Mouse (Mus musculus) embryonic facial prominence, embryonic 14.5 days (tissue): ENCODE measurements around the gene Zfp974. TPM values are rescaled to one million over a fixed set of nuclear protein-coding genes. Genes with fewer than 3 reads are reported as not detected.
"Not testable (repeated sequence)": the region's sequence is repeated elsewhere in the genome, so short reads cannot be mapped to it uniquely, and the experiment has no call there.

Experiments
- ATAC-seq: fragments of 200-750 bp; cut with Nextera tagmentation; 2 replicates; pipeline ENCODE4 v1.8.0; 2017; ENCODE audit warnings: low read depth, moderate number of reproducible peaks, moderate TSS enrichment
- DNase-seq: peaks from one replicate; pipeline ENCODE4 v3.0.0-alpha.2; 2015; ENCODE audit warnings: low spot score
- H3K27ac ChIP-seq: fragments of 300-500 bp; sonication (generic); replicated peaks from 2 replicates; pipeline ENCODE4 v1.5.1; 2014; ENCODE audit warnings: low read depth, mild to moderate bottlenecking, low read length, moderate library complexity
- H3K27me3 ChIP-seq: fragments of 300-500 bp; sonication (generic); replicated peaks from 2 replicates; pipeline ENCODE4 v1.6.1; 2014; ENCODE audit warnings: low read length; ENCODE audit not compliant: control insufficient read depth, insufficient read depth
- H3K36me3 ChIP-seq: fragments of 300-500 bp; sonication (generic); 2 replicates; pipeline ENCODE4 v1.6.1; 2014; ENCODE audit warnings: low read length, mixed read lengths; ENCODE audit not compliant: control insufficient read depth, insufficient read depth
- H3K4me1 ChIP-seq: fragments of 300-500 bp; sonication (generic); 2 replicates; pipeline ENCODE4 v1.6.1; 2014; ENCODE audit warnings: antibody characterized with exemption, low read length; ENCODE audit not compliant: control insufficient read depth, insufficient read depth
- H3K4me2 ChIP-seq: fragments of 300-500 bp; sonication (generic); 2 replicates; pipeline ENCODE4 v1.6.1; 2014; ENCODE audit warnings: low read depth, mild to moderate bottlenecking, low read length, moderate library complexity, mixed read lengths
- H3K4me3 ChIP-seq: fragments of 300-500 bp; sonication (generic); 2 replicates; pipeline ENCODE4 v1.5.1; 2014; ENCODE audit warnings: low read depth, mild to moderate bottlenecking, low read length
- H3K9ac ChIP-seq: fragments of 300-500 bp; sonication (generic); 2 replicates; pipeline ENCODE4 v1.6.1; 2014; ENCODE audit warnings: low read depth, mild to moderate bottlenecking, low read length, moderate library complexity, mixed read lengths
- H3K9me3 ChIP-seq: fragments of 300-500 bp; sonication (generic); 2 replicates; pipeline ENCODE4 v1.6.1; 2016; ENCODE audit warnings: low read length; ENCODE audit not compliant: control insufficient read depth
- WGBS: fragments of 180-500 bp; shearing (Covaris S2); extraction: QIAGEN DNeasy Blood & Tissue Kit; methylation state at CpG from one replicate; pipeline ENCODE4 v1.1.7; 2014; 5-methylcytosine and 5-hydroxymethylcytosine counted together
- polyA plus RNA-seq: library from polyadenylated mRNA; unstranded; fragments of >200 nt; fragmentation: Nextera tagmentation; extraction: Ambion mirVana; gene quantifications from 2 replicates; pipeline ENCODE4 v1.2.1, GENCODE M21; 2014

Gene Zfp974
- 8.0 and 8.3 TPM in 2 replicates for polyA plus RNA-seq

DNA sequence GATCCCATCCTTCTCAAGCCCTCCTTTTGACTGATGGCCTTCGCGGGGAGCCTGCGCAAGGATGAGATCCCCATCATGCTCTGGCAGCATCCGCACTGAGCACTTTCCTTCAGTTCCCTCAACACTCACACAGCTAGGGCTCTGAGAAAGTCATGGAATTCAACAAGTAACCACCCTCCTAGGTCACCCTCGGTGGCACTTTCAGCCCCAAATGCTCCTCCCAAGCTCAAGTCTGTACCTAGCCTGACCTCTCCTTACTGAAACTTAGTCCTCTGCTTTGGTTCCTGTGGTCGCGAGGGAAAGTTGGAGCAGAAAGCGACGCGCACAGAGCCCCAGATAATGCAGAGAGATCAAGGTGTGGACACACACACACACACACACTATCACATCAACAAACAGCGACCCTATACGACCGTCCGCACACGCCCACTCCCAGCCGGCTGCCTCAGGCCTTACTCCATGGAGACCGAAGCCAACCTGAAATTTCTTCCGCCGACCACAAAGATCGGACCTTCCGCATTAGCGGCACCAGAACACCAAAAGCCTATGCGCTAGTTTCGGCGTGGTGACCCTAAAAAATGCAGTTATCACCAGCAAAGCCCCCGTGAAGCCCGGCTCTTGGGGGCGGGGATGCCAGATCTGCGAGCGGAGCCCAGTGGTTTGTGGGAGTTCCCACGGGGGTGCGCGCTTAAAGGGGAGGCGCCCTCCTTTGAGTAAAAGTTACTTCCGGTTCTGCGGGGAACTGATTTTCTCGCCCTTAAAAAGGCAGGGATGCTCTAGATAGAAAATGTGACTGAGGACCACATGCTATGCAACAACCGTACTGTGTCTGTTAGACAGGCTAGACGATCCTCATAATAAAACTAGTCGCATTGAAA is at the start of gene Zfp974:
Zfp974 (minus strand) TSS at position 643 of the 878 bp plus-strand sequence.
- 5% methylated on average over 39 of the region's 40 CpGs for WGBS
- Histone ChIP-seq H3K27ac (no peak within 1 kb of the TSS; the same call in 1 of the 2 replicates), H3K9me3 (no peaks in the 10 kb centered on the region), H3K27me3 (no peaks in the 10 kb centered on the region), H3K4me3 (peak within 1 kb of the TSS; percentile 58), H3K4me1 (peaks cover 9% of the 10 kb centered on the region; the same call in 1 of the 2 replicates), H3K9ac (peak within 1 kb of the TSS; percentile 75), H3K36me3 (peaks cover 12% of the 10 kb centered on the region; the same call in 1 of the 2 replicates), H3K4me2 (peak within 1 kb of the TSS; percentile 83)
- DNase-seq (peak; percentile 88), ATAC-seq (peak; percentile 94)

DNA sequence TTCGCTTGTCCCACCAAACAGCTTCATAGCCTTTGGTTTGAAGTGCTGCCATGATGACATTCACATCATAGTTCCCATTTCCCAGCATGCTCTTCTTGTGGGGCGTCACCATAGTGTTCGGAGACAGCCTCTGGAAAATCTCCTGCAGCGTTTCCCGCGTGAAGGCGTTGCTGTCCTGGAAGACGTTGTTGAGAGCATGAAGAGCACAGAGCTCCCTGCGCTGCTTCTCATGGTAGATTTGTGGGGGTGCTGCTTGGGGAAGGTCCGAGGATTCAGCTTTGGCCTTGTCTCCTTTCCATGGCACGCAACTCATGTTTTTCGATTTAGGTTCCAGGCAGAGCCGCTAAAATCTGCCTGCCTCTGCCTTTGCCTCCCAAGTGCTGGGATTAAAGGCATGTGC is 20.2 kb upstream of the Zfp974 start:
- H3K27me3 ChIP-seq, H3K36me3 ChIP-seq, H3K9me3 ChIP-seq, H3K4me2 ChIP-seq, H3K4me3 ChIP-seq, DNase-seq, H3K9ac ChIP-seq, ATAC-seq, H3K27ac ChIP-seq, H3K4me1 ChIP-seq: not testable (repeated sequence)
- 88% methylated on average over 13 of the region's 13 CpGs for WGBS

GRCm38 (mm10) chr7:27941869-27942268 is 12.6 kb upstream of the Zfp974 start:
- not testable (repeated sequence) for H3K27me3 ChIP-seq, H3K4me3 ChIP-seq, H3K27ac ChIP-seq, DNase-seq, ATAC-seq, H3K4me2 ChIP-seq, H3K4me1 ChIP-seq, H3K9ac ChIP-seq, H3K9me3 ChIP-seq, H3K36me3 ChIP-seq
- 43% methylated on average over 4 of the region's 7 CpGs for WGBS

GRCm38 (mm10) chr7:27933800-27934158 is 4.5 kb upstream of the Zfp974 start:
- H3K9ac ChIP-seq, H3K27ac ChIP-seq, H3K4me1 ChIP-seq, H3K9me3 ChIP-seq, DNase-seq, H3K36me3 ChIP-seq, H3K27me3 ChIP-seq, ATAC-seq: not testable (repeated sequence)
- 14% methylated on average over 1 of the region's 9 CpGs for WGBS
- Histone ChIP-seq H3K4me2 (peak overlapping the region; percentile 47), H3K4me3 (peak overlapping the region; percentile 26; the same call in 1 of the 2 replicates)

GRCm38 (mm10) chr7:27933050-27933799 is 4.0 kb upstream of the Zfp974 start:
- Histone ChIP-seq H3K27ac (no peak overlapping the region), H3K9me3 (no peaks in the 10 kb centered on the region), H3K4me3 (peak overlapping the region; percentile 26; the same call in 1 of the 2 replicates), H3K9ac (no peak overlapping the region; the same call in 1 of the 2 replicates), H3K4me2 (peak overlapping the region; percentile 47), H3K27me3 (no peaks in the 10 kb centered on the region), H3K36me3 (no peaks in the 10 kb centered on the region), H3K4me1 (peaks cover 9% of the 10 kb centered on the region; the same call in 1 of the 2 replicates)
- ATAC-seq = no peak
- 16% methylated on average over 7 of the region's 7 CpGs for WGBS
- DNase-seq = peak; percentile 6

DNA sequence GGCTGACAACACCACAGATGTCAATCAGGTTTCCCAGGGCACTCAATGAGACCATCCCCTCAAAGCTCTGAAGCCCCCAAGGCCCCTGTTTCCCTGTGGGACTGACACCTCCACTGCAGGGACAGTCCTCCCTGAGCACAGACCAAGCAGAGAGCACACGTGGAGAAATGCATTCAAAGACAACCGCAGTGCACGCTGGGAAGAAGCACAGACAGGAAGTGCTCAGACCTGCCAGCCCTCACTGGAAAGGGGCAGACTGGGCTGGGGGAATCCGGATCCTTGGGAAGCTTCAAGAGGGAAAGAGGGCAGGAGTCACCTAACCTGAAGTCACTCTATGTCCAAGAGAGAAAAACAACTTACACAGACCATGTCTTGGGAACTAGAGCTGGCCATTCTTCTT is 2.2 kb downstream of the Zfp974 start:
- not testable (repeated sequence) for ATAC-seq, DNase-seq, H3K9ac ChIP-seq, H3K4me3 ChIP-seq, H3K27ac ChIP-seq, H3K4me2 ChIP-seq, H3K4me1 ChIP-seq, H3K9me3 ChIP-seq, H3K27me3 ChIP-seq
- 51% methylated on average over 4 of the region's 4 CpGs for WGBS
- H3K36me3 ChIP-seq = peaks cover 13% of the 10 kb centered on the region; the same call in 1 of the 2 replicates

DNA sequence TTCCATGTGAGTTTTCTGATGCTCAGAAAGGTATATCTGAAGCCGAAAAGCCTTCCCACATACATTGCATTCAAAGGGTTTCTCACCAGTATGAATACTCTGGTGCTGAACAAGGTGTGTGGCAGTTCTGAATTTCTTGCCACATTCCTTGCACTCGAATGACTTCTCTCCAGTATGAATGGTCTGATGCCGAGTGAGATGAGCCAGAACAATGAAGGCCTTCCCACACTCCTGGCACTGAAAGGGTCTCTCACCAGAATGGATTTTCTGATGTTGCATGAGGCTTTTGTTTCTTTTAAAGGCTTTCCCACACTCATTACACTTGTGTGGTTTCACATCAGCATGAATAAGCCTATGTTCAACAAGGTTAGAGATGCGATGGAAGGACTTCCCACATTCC is 18.3 kb downstream of the Zfp974 start:
- 96% methylated on average over 3 of the region's 4 CpGs for WGBS
- H3K27ac ChIP-seq, DNase-seq: not testable (repeated sequence)

DNA sequence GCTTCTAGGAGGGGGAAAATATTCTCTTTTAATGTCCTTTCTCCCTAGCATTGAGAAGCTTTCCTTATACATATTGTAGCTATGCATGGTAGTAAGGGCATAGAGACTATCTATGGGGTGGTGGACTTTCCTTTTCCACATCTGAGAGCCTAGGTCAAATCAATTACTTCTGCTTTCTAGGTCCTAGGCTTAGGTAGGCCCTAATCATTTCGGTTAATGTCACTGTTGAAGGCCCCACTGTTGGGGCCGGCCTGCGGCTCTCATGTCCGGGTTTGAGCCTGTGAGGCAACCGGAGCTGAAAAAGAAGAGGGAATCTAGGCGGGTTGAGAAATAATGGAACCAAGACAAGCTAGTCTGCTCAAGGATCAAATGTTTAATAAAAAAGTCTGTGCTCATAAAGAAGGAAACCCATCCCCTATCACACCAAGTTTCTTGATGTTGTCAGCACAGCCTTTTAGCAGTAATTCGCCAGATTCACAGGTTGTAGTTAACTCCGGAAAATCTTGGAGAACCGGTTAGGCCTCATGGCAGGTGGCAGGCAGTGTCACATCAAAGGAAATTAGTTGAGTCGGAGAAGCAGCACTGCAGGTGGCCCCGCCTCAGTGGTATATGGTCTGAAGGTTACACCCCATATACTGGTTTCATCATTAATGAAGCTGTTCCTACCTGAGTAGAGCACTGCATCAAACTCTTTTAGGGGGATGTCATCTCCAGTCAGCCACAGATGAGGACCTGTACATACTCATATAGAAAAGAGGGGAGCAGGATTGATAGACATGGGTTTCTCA is 24.0 kb downstream of the Zfp974 start:
- H3K27ac ChIP-seq = no peak overlapping the region
- peaks cover 15% of the 10 kb centered on the region for H3K9me3 ChIP-seq
- H3K9ac ChIP-seq = no peak overlapping the region
- H3K4me1 ChIP-seq = no peaks in the 10 kb centered on the region
- H3K4me2 ChIP-seq = no peak overlapping the region
- WGBS = 67% methylated on average over 11 of the region's 11 CpGs
- H3K27me3 ChIP-seq = no peaks in the 10 kb centered on the region
- no peak overlapping the region for H3K4me3 ChIP-seq
- ATAC-seq = peak; percentile 50; the same call in 1 of the 2 replicates
- DNase-seq = peak; percentile 58
- H3K36me3 ChIP-seq = peaks cover 13% of the 10 kb centered on the region

More for the DNA sequence above, 18.3 kb downstream of the Zfp974 start:
- not testable (repeated sequence) for H3K9ac ChIP-seq, ATAC-seq, H3K4me2 ChIP-seq, H3K4me3 ChIP-seq, H3K4me1 ChIP-seq, H3K27me3 ChIP-seq
- H3K9me3 ChIP-seq = peaks cover 22% of the 10 kb centered on the region
- H3K36me3 ChIP-seq = peaks cover 43% of the 10 kb centered on the region
